Mouse (Mus musculus) limb, embryonic 14.5 days (tissue): ENCODE results near the gene Fbxl4. TPM values are rescaled to one million over a fixed set of nuclear protein-coding genes. Genes with fewer than 3 reads are reported as not detected.

Experiments
- ATAC-seq: fragments of 200-750 bp; cut with Nextera tagmentation; 2 replicates; pipeline ENCODE4 v1.8.0; 2017; ENCODE audit warnings: low read depth, moderate number of reproducible peaks, moderate TSS enrichment; ENCODE audit not compliant: low FRiP score
- DNase-seq: peaks from one replicate; pipeline ENCODE4 v3.0.0-alpha.2; 2015; ENCODE audit warnings: low spot score
- H3K27ac ChIP-seq: fragments of 300-500 bp; sonication (generic); replicated peaks from 2 replicates; pipeline ENCODE4 v1.5.1; 2014; ENCODE audit warnings: low read depth, mild to moderate bottlenecking, low read length, moderate library complexity, mixed read lengths
- H3K27me3 ChIP-seq: fragments of 300-500 bp; sonication (generic); 2 replicates; pipeline ENCODE4 v1.6.1; 2014; ENCODE audit warnings: low read length, mixed read lengths; ENCODE audit not compliant: control insufficient read depth, insufficient read depth
- H3K36me3 ChIP-seq: fragments of 300-500 bp; sonication (generic); 2 replicates; pipeline ENCODE4 v1.6.1; 2014; ENCODE audit warnings: mild to moderate bottlenecking, low read length, moderate library complexity, mixed read lengths; ENCODE audit not compliant: control insufficient read depth, insufficient read depth
- H3K4me1 ChIP-seq: fragments of 300-500 bp; sonication (generic); 2 replicates; pipeline ENCODE4 v1.6.1; 2014; ENCODE audit warnings: antibody characterized with exemption, low read length, mixed read lengths; ENCODE audit not compliant: control insufficient read depth, insufficient read depth
- H3K4me2 ChIP-seq: fragments of 300-500 bp; sonication (generic); replicated peaks from 2 replicates; pipeline ENCODE4 v1.6.1; 2014; ENCODE audit warnings: low read depth, mild to moderate bottlenecking, low read length, moderate library complexity; ENCODE audit not compliant: severe bottlenecking
- H3K4me3 ChIP-seq: fragments of 300-500 bp; sonication (generic); replicated peaks from 2 replicates; pipeline ENCODE4 v1.5.1; 2014; ENCODE audit warnings: low read length
- H3K9ac ChIP-seq: fragments of 300-500 bp; sonication (generic); 2 replicates; pipeline ENCODE4 v1.6.1; 2014; ENCODE audit warnings: mild to moderate bottlenecking, low read depth, low read length, moderate library complexity; ENCODE audit not compliant: severe bottlenecking
- H3K9me3 ChIP-seq: fragments of 300-500 bp; sonication (generic); 2 replicates; pipeline ENCODE4 v1.6.1; 2016; ENCODE audit warnings: low read length; ENCODE audit not compliant: control insufficient read depth
- POLR2A ChIP-seq: fragments of 200-500 bp; IDR thresholded peaks from 2 replicates; pipeline ENCODE4 v1.8.0; 2012; ENCODE audit warnings: inconsistent platforms, mild to moderate bottlenecking, moderate library complexity, borderline replicate concordance; ENCODE audit not compliant: insufficient read depth, insufficient read length; ENCODE audit errors: extremely low read depth
- WGBS: fragments of 180-500 bp; shearing (Covaris S2); extraction: QIAGEN DNeasy Blood & Tissue Kit; methylation state at CpG from one replicate; pipeline ENCODE4 v1.1.7; 2014; 5-methylcytosine and 5-hydroxymethylcytosine counted together
- polyA plus RNA-seq, 2 experiments: library from polyadenylated mRNA; depleted of rRNA in 1 of 2; stranded (reverse) in 1 of 2; unstranded in 1 of 2; fragments of >200 nt; fragmentation: Nextera tagmentation in 1 of 2; extraction: Ambion mirVana in 1 of 2; gene quantifications; 2 replicates each; pipeline versions ENCODE4 v1.2.1 to v1.2.3; 2012 to 2014

Fbxl4 gene
- polyA plus RNA-seq, 2 experiments = 14.9 to 18.1 TPM

DNA sequence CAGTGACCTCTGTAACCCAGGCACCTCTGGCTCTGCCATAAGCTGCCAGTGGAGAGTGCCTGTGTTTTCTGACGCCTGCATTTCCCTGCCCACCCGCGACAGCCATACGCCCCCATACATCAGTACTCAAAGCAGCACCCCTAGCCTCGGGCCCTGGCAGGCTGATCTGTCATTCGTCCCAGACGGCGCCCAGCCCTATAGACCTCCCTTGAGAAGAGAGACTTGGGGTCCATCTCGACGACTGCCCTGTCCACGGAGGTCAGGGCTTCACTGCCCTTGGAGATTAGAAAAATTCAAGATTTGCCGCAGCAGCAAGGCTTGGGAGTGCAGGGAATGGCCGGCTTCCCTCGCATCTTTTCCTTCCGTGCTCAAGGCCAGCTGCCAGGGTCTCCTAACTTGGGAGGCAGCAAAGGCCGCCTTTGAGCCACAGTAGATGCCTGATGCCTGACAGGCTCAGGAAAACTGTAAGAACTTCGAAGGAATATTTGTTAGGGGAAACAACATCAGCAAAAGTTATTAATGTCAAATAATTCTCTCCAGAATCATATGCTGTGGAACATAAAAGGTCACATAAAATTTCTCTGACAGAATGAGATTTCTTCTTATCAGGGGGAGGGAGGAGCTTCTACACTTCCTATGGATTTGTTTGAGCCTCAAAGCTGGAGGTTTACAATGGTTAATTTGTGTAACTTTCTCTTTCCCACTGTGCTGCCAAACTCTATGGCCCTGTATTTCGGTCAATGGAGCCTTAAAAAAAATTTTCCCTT, 122.9 kb downstream of the Fbxl4 start:
- 3% methylated on average over 18 of the region's 18 CpGs for WGBS
- Histone ChIP-seq H3K4me1 (peaks cover 3% of the 10 kb centered on the region; the same call in 1 of the 2 replicates), H3K4me2 (no peak overlapping the region), H3K9me3 (no peaks in the 10 kb centered on the region), H3K9ac (no peak overlapping the region), H3K4me3 (no peak overlapping the region), H3K27me3 (peaks cover 89% of the 10 kb centered on the region), H3K27ac (no peak overlapping the region), H3K36me3 (no peaks in the 10 kb centered on the region)
- no peak for DNase-seq
- no peak for TF ChIP-seq POLR2A
- ATAC-seq = no peak

DNA sequence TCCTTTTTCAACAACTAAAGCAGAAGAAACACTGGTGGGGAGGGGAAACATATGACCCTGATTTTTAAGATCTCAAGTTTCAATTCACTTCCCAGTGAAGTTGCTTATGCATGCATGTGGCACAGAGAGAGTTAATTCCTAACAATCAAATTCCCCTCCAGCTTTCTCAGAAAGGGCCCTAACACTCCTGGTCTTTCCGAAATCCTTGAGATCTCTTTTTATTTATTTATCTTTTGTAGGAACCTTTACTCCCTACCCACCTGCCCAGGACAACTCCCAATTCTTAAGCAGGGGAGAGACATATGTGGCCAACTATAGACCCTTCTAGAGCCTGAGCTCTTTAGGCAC, 123.5 kb downstream of the Fbxl4 start:
- Histone ChIP-seq H3K9ac (no peak overlapping the region), H3K4me1 (peaks cover 3% of the 10 kb centered on the region; the same call in 1 of the 2 replicates), H3K27ac (no peak overlapping the region), H3K9me3 (no peaks in the 10 kb centered on the region), H3K4me3 (no peak overlapping the region), H3K4me2 (no peak overlapping the region), H3K27me3 (peaks cover 90% of the 10 kb centered on the region), H3K36me3 (no peaks in the 10 kb centered on the region)
- no peak for DNase-seq
- no peak for TF ChIP-seq POLR2A
- ATAC-seq = no peak
- 14% methylated on average over 1 of the region's 1 CpGs for WGBS

DNA sequence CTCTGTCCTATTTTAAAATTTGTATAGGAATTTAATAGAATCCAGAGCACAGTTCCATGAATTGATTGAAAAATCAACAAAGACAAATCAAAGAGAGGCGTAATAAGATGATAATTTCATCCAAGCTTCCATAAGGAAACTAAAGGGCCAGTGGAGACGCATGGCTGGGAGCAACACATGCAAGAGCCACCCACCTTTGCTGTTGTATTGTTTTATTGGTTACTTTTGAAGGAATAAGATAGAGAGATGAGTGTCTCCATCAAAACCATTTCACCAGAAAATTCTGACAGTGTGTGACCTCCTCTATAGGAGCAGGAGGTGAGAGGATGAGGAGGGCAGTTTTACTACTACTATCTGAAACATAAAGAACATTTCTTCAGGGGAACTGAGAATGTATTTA, 124.8 kb downstream of the Fbxl4 start:
- no peaks in the 10 kb centered on the region for H3K9me3 ChIP-seq
- DNase-seq (no peak), ATAC-seq (no peak)
- no peak overlapping the region for H3K4me2 ChIP-seq
- no peak overlapping the region for H3K27ac ChIP-seq
- no peak overlapping the region for H3K9ac ChIP-seq
- no peaks in the 10 kb centered on the region for H3K36me3 ChIP-seq
- 31% methylated on average over 2 of the region's 2 CpGs for WGBS
- H3K4me3 ChIP-seq = no peak overlapping the region
- peaks cover 91% of the 10 kb centered on the region for H3K27me3 ChIP-seq
- H3K4me1 ChIP-seq = peaks cover 3% of the 10 kb centered on the region; the same call in 1 of the 2 replicates
- TF ChIP-seq POLR2A = no peak

DNA sequence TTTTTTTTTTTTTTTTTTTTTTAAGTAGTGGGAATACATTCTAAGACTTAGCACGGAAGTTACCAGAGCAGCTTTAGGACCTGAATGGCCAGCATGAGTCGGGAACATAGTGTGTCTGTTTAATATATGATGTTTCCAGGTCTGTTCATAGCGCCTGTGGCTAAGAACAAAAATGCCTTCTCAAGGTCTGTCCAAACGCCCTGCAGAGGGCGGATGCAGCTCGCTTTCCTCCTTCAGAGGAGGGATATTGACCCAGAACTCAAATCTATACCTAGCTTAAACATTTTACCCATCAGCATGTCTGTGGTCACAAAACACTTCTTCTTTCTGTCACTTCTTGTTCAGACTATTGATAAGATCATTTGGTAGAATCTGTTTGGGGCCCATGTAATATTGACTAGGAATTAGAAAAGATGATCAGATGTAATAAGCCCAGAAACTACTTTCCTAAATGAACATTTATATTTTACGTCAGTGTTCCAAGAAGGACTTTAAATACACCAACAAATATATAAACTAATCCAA, 125.5 kb downstream of the Fbxl4 start:
- no peak for TF ChIP-seq POLR2A
- H3K27me3 ChIP-seq = peaks cover 95% of the 10 kb centered on the region
- no peak overlapping the region for H3K4me3 ChIP-seq
- no peaks in the 10 kb centered on the region for H3K36me3 ChIP-seq
- 5% methylated on average over 7 of the region's 7 CpGs for WGBS
- H3K27ac ChIP-seq = no peak overlapping the region
- H3K4me2 ChIP-seq = no peak overlapping the region
- no peak overlapping the region for H3K9ac ChIP-seq
- peaks cover 5% of the 10 kb centered on the region; the same call in 1 of the 2 replicates for H3K4me1 ChIP-seq
- H3K9me3 ChIP-seq = no peaks in the 10 kb centered on the region
- DNase-seq (no peak), ATAC-seq (no peak)

DNA sequence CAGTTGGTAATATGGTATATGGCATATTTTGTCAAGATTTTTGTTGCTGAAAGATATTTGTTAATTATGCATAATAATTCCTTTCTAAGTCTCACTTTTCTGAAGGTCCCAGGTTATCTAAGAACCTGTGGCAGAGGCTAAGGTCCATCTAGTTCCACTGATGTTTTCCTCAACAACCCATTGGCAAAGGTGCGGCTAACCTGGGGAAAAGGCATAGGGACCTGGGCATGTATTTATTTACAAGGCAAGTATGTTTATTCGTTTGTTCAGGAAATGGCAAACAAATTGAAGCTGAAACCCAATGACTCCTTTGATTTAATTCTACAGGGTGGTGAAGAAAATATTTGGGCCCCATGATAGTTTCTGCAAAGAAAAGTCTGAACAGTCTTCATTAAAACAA, 126.2 kb downstream of the Fbxl4 start:
- WGBS = 15% methylated on average over 2 of the region's 2 CpGs
- peaks cover 94% of the 10 kb centered on the region for H3K27me3 ChIP-seq
- no peak for TF ChIP-seq POLR2A
- H3K9ac ChIP-seq = no peak overlapping the region
- DNase-seq (no peak), ATAC-seq (no peak)
- no peak overlapping the region for H3K27ac ChIP-seq
- H3K4me3 ChIP-seq = no peak overlapping the region
- no peaks in the 10 kb centered on the region for H3K36me3 ChIP-seq
- H3K4me2 ChIP-seq = no peak overlapping the region
- no peaks in the 10 kb centered on the region for H3K9me3 ChIP-seq
- H3K4me1 ChIP-seq = peaks cover 5% of the 10 kb centered on the region; the same call in 1 of the 2 replicates

Other genes starting within 250 kb of the Fbxl4 start
- gene Pou3f2, start 130.8 kb downstream of the Fbxl4 start, polyA plus RNA-seq (2012; rRNA removed) = 0.31 and 0.46 TPM in 2 replicates
- 0.26 and 0.30 TPM in 2 replicates for gene Pou3f2, start 130.8 kb downstream of the Fbxl4 start, polyA plus RNA-seq (2014; fragmentation: Nextera tagmentation; extraction: Ambion mirVana)